Mouse (Mus musculus) megakaryocyte, embryonic 14.5 days (primary cell): ENCODE measurements around the gene Grcc10.

ENCODE experiments used
- FLI1 ChIP-seq: IDR thresholded peaks from 2 replicates; pipeline ENCODE4 v1.6.1; 2012; ENCODE audit warnings: low read length, inconsistent platforms, mixed read lengths
- GATA1 ChIP-seq: IDR thresholded peaks from 3 replicates; pipeline ENCODE4 v1.6.1; 2012; ENCODE audit warnings: mixed read lengths, low read length, inconsistent platforms, borderline replicate concordance

DNA sequence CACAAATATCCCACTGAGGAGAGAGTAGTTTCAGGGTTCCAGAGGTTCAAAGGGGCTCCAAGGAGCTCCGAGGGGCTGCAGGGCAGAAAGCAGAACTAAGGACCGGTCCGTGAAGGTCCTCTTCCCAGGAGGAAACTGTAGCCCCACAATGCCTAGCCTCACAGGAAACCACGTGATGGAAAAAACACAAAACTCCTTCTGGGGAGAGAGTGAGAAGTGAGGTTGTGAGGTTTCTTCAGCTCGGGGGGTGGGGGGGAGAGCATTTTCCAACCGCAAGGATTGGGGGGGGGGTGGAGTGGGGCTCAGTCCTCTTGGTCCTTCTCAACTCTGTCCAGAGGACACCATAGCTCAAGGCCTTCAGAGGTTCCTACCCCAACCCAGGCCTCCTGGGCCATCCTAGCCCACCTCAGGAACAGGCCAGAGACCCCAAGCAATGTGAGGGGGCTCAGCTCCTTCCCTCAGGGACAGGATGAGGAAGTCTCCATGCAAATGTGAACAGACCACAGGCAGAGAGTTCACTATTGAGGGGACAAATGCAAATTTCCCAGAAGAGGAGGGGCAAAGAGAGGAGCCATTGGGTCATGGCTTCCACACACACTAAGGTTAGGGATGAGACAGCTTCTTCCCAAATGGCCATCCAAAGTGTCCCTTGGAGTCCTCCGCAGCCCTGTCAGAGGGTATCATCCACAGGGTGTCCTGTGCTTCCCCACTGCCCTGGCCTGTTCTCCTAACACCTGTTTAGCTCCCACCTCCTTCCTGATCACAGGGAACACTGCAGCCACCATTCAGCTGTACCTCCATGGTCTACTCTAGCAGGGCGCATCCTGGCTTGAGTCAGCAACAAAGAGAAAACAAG is 11.1 kb downstream of the Grcc10 start:
- TF ChIP-seq GATA1 (no peak), FLI1 (no peak)
